Comparison of ENCODE assay signal across 19 mouse cellular contexts in genomic region chr6:6162993-6163623, GRCm38 (mm10). TPM values are rescaled to one million over a fixed set of nuclear protein-coding genes. Genes with fewer than 3 reads are reported as not detected.
DNase-seq lines count a peak whose midpoint lies in the region; ATAC-seq lines count a peak whose summit lies in the region.
"Had no signal": no experiment of that assay in that cellular context is flagged by ENCODE, and none has a peak within 500 bp of the region (broad histone marks: within the 10 kb centered on the region; RNA-seq: fewer than 3 reads in every experiment).

No protein-coding gene starts in this region.

- H3K27ac ChIP-seq in neural tube, embryonic 12.5 days: no peak overlapping the region
- H3K27ac ChIP-seq in hindbrain, embryonic 11.5 days (ENCODE audit: low read depth, low read length): no peak overlapping the region
- H3K27ac ChIP-seq in midbrain, embryonic 13.5 days: no peak overlapping the region
- H3K27ac ChIP-seq: limb, embryonic 13.5 days; liver, embryonic 15.5 days had no signal

- no peak overlapping the region for H3K4me3 ChIP-seq in neural tube, embryonic 12.5 days
- H3K4me3 ChIP-seq in hindbrain, embryonic 11.5 days (ENCODE audit: low read depth, low read length): no peak overlapping the region
- H3K4me3 ChIP-seq in midbrain, embryonic 13.5 days (replicated peaks): no peak overlapping the region
- H3K4me3 ChIP-seq: limb, embryonic 13.5 days; liver, embryonic 15.5 days had no signal

- H3K4me1 ChIP-seq in neural tube, embryonic 12.5 days: peaks cover 26% of the 10 kb centered on the region
- 0 out of 2 replicates have a peak, but pooled peaks cover 3% of the 10 kb centered on the region for H3K4me1 ChIP-seq in hindbrain, embryonic 11.5 days (replicated peaks; ENCODE audit: control insufficient read depth, insufficient read depth, low read length)
- peaks cover 39% of the 10 kb centered on the region for H3K4me1 ChIP-seq in midbrain, embryonic 13.5 days (replicated peaks)
- H3K4me1 ChIP-seq: liver, embryonic 15.5 days had no signal

- no peak for DNase-seq in neural tube, embryonic 10.5 days (ENCODE audit: extremely low spot score, low spot score)
- DNase-seq in hindbrain, embryonic 11.5 days (ENCODE audit: low spot score): peak; percentile 40
- DNase-seq in retina, postnatal 1 day: peak; percentile 85
- no peak for DNase-seq in left cerebral cortex, postnatal 10 days (ENCODE audit: extremely low spot score in 1 of 2, low spot score in 2 of 2)
- DNase-seq in kidney, adult 9 months: no peak
- DNase-seq in layer of hippocampus, adult 9-10 months (ENCODE audit: low spot score): no peak
- DNase-seq: adrenal gland, postnatal 10 days; B cell, adult 2 months; cerebellum, adult 11-12 months; cerebellum, postnatal 36 days; gastrocnemius, postnatal 14 days; layer of hippocampus, adult 9-11 months; right cerebral cortex, postnatal 4 days; thymus, postnatal 14 days had no signal

- H3K36me3 ChIP-seq in neural tube, embryonic 12.5 days: no peaks in the 10 kb centered on the region
- no peaks in the 10 kb centered on the region for H3K36me3 ChIP-seq in hindbrain, embryonic 11.5 days (ENCODE audit: control insufficient read depth, insufficient read depth, low read length)
- no peaks in the 10 kb centered on the region for H3K36me3 ChIP-seq in midbrain, embryonic 13.5 days
- H3K36me3 ChIP-seq: limb, embryonic 13.5 days had no signal

- H3K9me3 ChIP-seq in neural tube, embryonic 12.5 days: no peaks in the 10 kb centered on the region
- no peaks in the 10 kb centered on the region for H3K9me3 ChIP-seq in hindbrain, embryonic 11.5 days (ENCODE audit: control insufficient read depth, low read length)
- H3K9me3 ChIP-seq in midbrain, embryonic 13.5 days: no peaks in the 10 kb centered on the region
- H3K9me3 ChIP-seq: limb, embryonic 13.5 days; liver, embryonic 15.5 days had no signal

- ATAC-seq in neural tube, embryonic 12.5 days (ENCODE audit: low FRiP score, low read depth): peak; percentile 75
- ATAC-seq in hindbrain, embryonic 11.5 days (ENCODE audit: low FRiP score): peak; percentile 88
- peak; percentile 85 for ATAC-seq in midbrain, embryonic 13.5 days
- ATAC-seq: lung, postnatal 0 days had no signal

- no peaks in the 10 kb centered on the region for H3K27me3 ChIP-seq in neural tube, embryonic 12.5 days (replicated peaks)
- peaks cover 2% of the 10 kb centered on the region; the same call in 1 of the 2 replicates for H3K27me3 ChIP-seq in hindbrain, embryonic 11.5 days (ENCODE audit: control insufficient read depth, insufficient read depth, low read length)
- peaks cover 3% of the 10 kb centered on the region; the same call in 1 of the 2 replicates for H3K27me3 ChIP-seq in midbrain, embryonic 13.5 days
- H3K27me3 ChIP-seq: limb, embryonic 13.5 days; liver, embryonic 15.5 days had no signal

- no peak overlapping the region; the same call in 1 of the 2 replicates for H3K4me2 ChIP-seq in neural tube, embryonic 12.5 days (replicated peaks)
- H3K4me2 ChIP-seq in hindbrain, embryonic 11.5 days (replicated peaks; ENCODE audit: low read depth, low read length): no peak overlapping the region
- no peak overlapping the region for H3K4me2 ChIP-seq in midbrain, embryonic 13.5 days (replicated peaks)
- H3K4me2 ChIP-seq: limb, embryonic 13.5 days; liver, embryonic 15.5 days had no signal

- no peak overlapping the region for H3K9ac ChIP-seq in neural tube, embryonic 12.5 days
- H3K9ac ChIP-seq in hindbrain, embryonic 11.5 days (ENCODE audit: low read depth, low read length): no peak overlapping the region
- H3K9ac ChIP-seq in midbrain, embryonic 13.5 days (replicated peaks): no peak overlapping the region
- H3K9ac ChIP-seq: limb, embryonic 13.5 days; liver, embryonic 15.5 days had no signal

- 37% methylated on average over 7 of the region's 7 CpGs for WGBS in neural tube, embryonic 12.5 days
- WGBS in hindbrain, embryonic 11.5 days: 47% methylated on average over 7 of the region's 7 CpGs
- WGBS in midbrain, embryonic 13.5 days: 28% methylated on average over 7 of the region's 7 CpGs

- intact Hi-C loops in left cerebral cortex, postnatal 10 days (cut with DNase I): no loop called here

RNA-seq across cellular contexts. Expression of gene Slc25a13, which starts 53.9 kb away (rescaled TPM):
- 17.4 and 17.9 TPM in 2 replicates for polyA plus RNA-seq in neural tube, embryonic 12.5 days (2016; fragmentation: Nextera tagmentation; extraction: Ambion mirVana)
- 31.0 and 32.5 TPM in 2 replicates for polyA plus RNA-seq in hindbrain, embryonic 11.5 days (2014; fragmentation: Nextera tagmentation; extraction: Ambion mirVana)
- 8.7 and 9.4 TPM in 2 replicates for polyA plus RNA-seq in midbrain, embryonic 13.5 days (2015; fragmentation: Nextera tagmentation; extraction: Ambion mirVana)
- total RNA-seq in left cerebral cortex, postnatal 10 days (2021): 1 to 10 TPM; 1.6 to 2.1 TPM

Comparison
In these comparisons a context has a peak if more than half of its experiments do, and no peak if none do; other contexts are left out.
1. DNase-seq: peak in hindbrain, embryonic 11.5 days (single experiment) and retina, postnatal 1 day (single experiment); none in neural tube, embryonic 10.5 days (single experiment), left cerebral cortex, postnatal 10 days (0 of 2), kidney, adult 9 months (single experiment) and layer of hippocampus, adult 9-10 months (single experiment).
2. Peak in every context shown above with its lines, with median percentiles within 50 percentile points of each other: ATAC-seq.